Mouse (Mus musculus): ENCODE results near the gene Spryd3.

- TF ChIP-seq GATA1 (IDR thresholded peaks at IDR 0.05; ENCODE audit: low read length) = no peak
- no peak for TF ChIP-seq TAL1 (IDR thresholded peaks at IDR 0.05; ENCODE audit: low read length)
Measured at GRCm38 (mm10) chr15:102126303-102126702, 9.7 kb downstream of the Spryd3 start.
